Mouse (Mus musculus): Measurements from ENCODE around the gene Cnih2. TPM values are rescaled to one million over a fixed set of nuclear protein-coding genes. Genes with fewer than 3 reads are reported as not detected.
A peak's percentile ranks its signal among the peaks of the same experiment; 100 is the strongest.

Cnih2 gene
- total and polyA plus RNA-seq, 3 experiments, result 0.72 to 1.7 TPM; not detected in 1

- Histone ChIP-seq H3K4me3 (replicated peaks in 1 of 3; ENCODE audit: low read depth in 2 of 3, low read length in 2 of 3, poor library complexity in 1 of 3) (no peak overlapping the region), H3K27me3 (replicated peaks) (no peaks in the 10 kb centered on the region), H3K36me3 (replicated peaks in 1 of 2; ENCODE audit: control insufficient read depth in 1 of 2, insufficient read depth in 1 of 2, low read length in 1 of 2) (peaks cover 36 to 54% of the 10 kb centered on the region in 2 experiments), H3K4me1 (ENCODE audit: control insufficient read depth in 1 of 2, insufficient read depth in 2 of 2) (peaks cover 10% of the 10 kb centered on the region in 2 experiments; a peak in 3 of 4 replicates), H3K9me3 (replicated peaks; ENCODE audit: low read length) (no peaks in the 10 kb centered on the region), H3K9ac (ENCODE audit: insufficient read depth, low read depth) (no peak overlapping the region), H3K4me2 (ENCODE audit: insufficient read depth, low read depth, poor library complexity, severe bottlenecking) (no peak overlapping the region), H3K27ac (ENCODE audit: insufficient read depth, low read depth) (no peak overlapping the region), H3K79me2 (replicated peaks; ENCODE audit: control insufficient read depth, extremely low read depth, insufficient read depth, poor library complexity, severe bottlenecking) (no peaks in the 10 kb centered on the region)
- dilution Hi-C loops (cut with MboI; ENCODE audit: extremely low pct_ligation_motif_present, extremely low pct_unique_long_range_greater_than_20kb, low sequenced_read_pairs), result no loop called here
- in situ Hi-C loops (cut with MboI; ENCODE audit: low pct_ligation_motif_present, low pct_unique_long_range_greater_than_20kb, low sequenced_read_pairs), result loop anchor here (5.0 kb wide), 1 partner anchor 47 kb away; no protein-coding TSS in a partner anchor
- DNase-seq (ENCODE audit: extremely low read depth), result no peak
- TF ChIP-seq CHD2 (IDR thresholded peaks at IDR 0.05; ENCODE audit: low read length), result no peak
- TF ChIP-seq JUN (IDR thresholded peaks at IDR 0.05; ENCODE audit: insufficient read depth, low read depth, low read length), result no peak
- no peak for TF ChIP-seq MEF2A (IDR thresholded peaks at IDR 0.05; ENCODE audit: borderline replicate concordance, low read depth, low read length)
- TF ChIP-seq ELF1 (IDR thresholded peaks at IDR 0.05; ENCODE audit: low read depth, low read length), result no peak
- no peak for TF ChIP-seq MAX (IDR thresholded peaks at IDR 0.05; ENCODE audit: low read length)
- TF ChIP-seq TCF12 (IDR thresholded peaks at IDR 0.05; ENCODE audit: low read depth, low read length), result no peak
- TF ChIP-seq USF2 (conservative IDR thresholded peaks at IDR 0.05; ENCODE audit: low read depth, low read length), result no peak
- TF ChIP-seq GABPA (IDR thresholded peaks at IDR 0.05; ENCODE audit: insufficient replicate concordance, low read depth, low read length), result no peak
- TF ChIP-seq UBTF (IDR thresholded peaks at IDR 0.05; ENCODE audit: low read depth, low read length), result no peak
- 0 out of 2 replicates have a peak, but pooled peaks have one; percentile 38 for TF ChIP-seq ZMIZ1 (IDR thresholded peaks at IDR 0.05; ENCODE audit: low read depth, low read length)
- peak; percentile 73; the same call in 1 of the 2 replicates for TF ChIP-seq POLR2AphosphoS2 (IDR thresholded peaks at IDR 0.05; ENCODE audit: low read depth, low read length)
- no peak for TF ChIP-seq NELFE (IDR thresholded peaks at IDR 0.05; ENCODE audit: low read depth, low read length)
- TF ChIP-seq ZNF384 (IDR thresholded peaks at IDR 0.05; ENCODE audit: low read depth, low read length), result no peak
- no peak for TF ChIP-seq HCFC1 (IDR thresholded peaks at IDR 0.05; ENCODE audit: low read depth, low read length)
- TF ChIP-seq MAFK (IDR thresholded peaks at IDR 0.05; ENCODE audit: insufficient replicate concordance, low read length), result 0 out of 2 replicates have a peak, but pooled peaks have one; percentile 22
- TF ChIP-seq BHLHE40 (IDR thresholded peaks at IDR 0.05; ENCODE audit: low read depth, low read length), result no peak
- no peak for TF ChIP-seq JUND (conservative IDR thresholded peaks at IDR 0.05; ENCODE audit: low read depth, low read length)
- TF ChIP-seq RCOR1 (conservative IDR thresholded peaks at IDR 0.05; ENCODE audit: low read depth, low read length), result no peak
- TF ChIP-seq TBP (conservative IDR thresholded peaks at IDR 0.05; ENCODE audit: low read depth, low read length), result no peak
- TF ChIP-seq NRF1 (IDR thresholded peaks at IDR 0.05; ENCODE audit: low read depth, low read length), result no peak
- TF ChIP-seq E2F4 (IDR thresholded peaks at IDR 0.05; ENCODE audit: insufficient replicate concordance, low read depth, low read length), result no peak
- no peak for TF ChIP-seq RAD21 (IDR thresholded peaks at IDR 0.05; ENCODE audit: low read depth, low read length)
- TF ChIP-seq PAX5 (IDR thresholded peaks at IDR 0.05; ENCODE audit: low read length), result no peak
- TF ChIP-seq ZKSCAN1 (IDR thresholded peaks at IDR 0.05; ENCODE audit: borderline replicate concordance, low read depth, low read length), result no peak
- TF ChIP-seq SIN3A (IDR thresholded peaks at IDR 0.05; ENCODE audit: low read length), result no peak
Measured at GRCm38 (mm10) chr19:5094746-5095417, 3.4 kb downstream of the Cnih2 start.
